Mouse (Mus musculus) lung, postnatal 0 days (tissue): ENCODE data around the gene Man1c1. TPM values are rescaled to one million over a fixed set of nuclear protein-coding genes. Genes with fewer than 3 reads are reported as not detected.

Source experiments
- ATAC-seq: fragments of 200-750 bp; cut with Nextera tagmentation; 2 replicates; pipeline ENCODE4 v1.8.0; 2017; ENCODE audit warnings: moderate library complexity
- DNase-seq: peaks from one replicate; pipeline ENCODE4 v3.0.0-alpha.2; 2016; ENCODE audit warnings: low spot score
- H3K27ac ChIP-seq: fragments of 300-500 bp; sonication (generic); 2 replicates; pipeline ENCODE4 v1.5.1; 2014; ENCODE audit warnings: antibody characterized with exemption, mild to moderate bottlenecking, low read length, mixed read lengths
- H3K27me3 ChIP-seq: fragments of 300-500 bp; sonication (generic); replicated peaks from 2 replicates; pipeline ENCODE4 v1.6.1; 2014; ENCODE audit warnings: low read length, mixed read lengths; ENCODE audit not compliant: insufficient read depth
- H3K36me3 ChIP-seq: fragments of 300-500 bp; sonication (generic); 2 replicates; pipeline ENCODE4 v1.6.1; 2014; ENCODE audit warnings: low read length, mixed read lengths; ENCODE audit not compliant: insufficient read depth
- H3K4me1 ChIP-seq: fragments of 300-500 bp; sonication (generic); 2 replicates; pipeline ENCODE4 v1.6.1; 2014; ENCODE audit warnings: antibody characterized with exemption, low read depth, low read length, mixed read lengths; ENCODE audit not compliant: insufficient read depth
- H3K4me2 ChIP-seq: fragments of 300-500 bp; sonication (generic); replicated peaks from 2 replicates; pipeline ENCODE4 v1.6.1; 2014; ENCODE audit warnings: low read depth, mild to moderate bottlenecking, low read length, moderate library complexity, mixed read lengths
- H3K4me3 ChIP-seq: fragments of 300-500 bp; sonication (generic); 2 replicates; pipeline ENCODE4 v1.5.1; 2014; ENCODE audit warnings: low read depth, low read length
- H3K9ac ChIP-seq: fragments of 300-500 bp; sonication (generic); replicated peaks from 2 replicates; pipeline ENCODE4 v1.6.1; 2014; ENCODE audit warnings: low read depth, mild to moderate bottlenecking
- H3K9me3 ChIP-seq: fragments of 300-500 bp; sonication (generic); 2 replicates; pipeline ENCODE4 v1.6.1; 2016; ENCODE audit warnings: low read length, mixed read lengths
- CTCF ChIP-seq: IDR thresholded peaks from 2 replicates; pipeline ENCODE4 v1.5.1; 2016; ENCODE audit warnings: antibody characterized with exemption, mild to moderate bottlenecking
- EP300 ChIP-seq: IDR thresholded peaks from 2 replicates; pipeline ENCODE4 v1.6.1; 2016; ENCODE audit warnings: antibody characterized with exemption, mild to moderate bottlenecking, control low read depth
- WGBS: fragments of 180-500 bp; shearing (Covaris S2); extraction: QIAGEN DNeasy Blood & Tissue Kit; methylation state at CpG from one replicate; pipeline ENCODE4 v1.1.7; 2014; 5-methylcytosine and 5-hydroxymethylcytosine counted together
- polyA plus RNA-seq: library from polyadenylated mRNA; unstranded; fragments of >200 nt; fragmentation: Nextera tagmentation; extraction: Ambion mirVana; gene quantifications from 2 replicates; pipeline ENCODE4 v1.2.1, GENCODE M21; 2015

Gene Man1c1
- polyA plus RNA-seq, 1 experiment from 2014 or later = 3.0 TPM

DNA sequence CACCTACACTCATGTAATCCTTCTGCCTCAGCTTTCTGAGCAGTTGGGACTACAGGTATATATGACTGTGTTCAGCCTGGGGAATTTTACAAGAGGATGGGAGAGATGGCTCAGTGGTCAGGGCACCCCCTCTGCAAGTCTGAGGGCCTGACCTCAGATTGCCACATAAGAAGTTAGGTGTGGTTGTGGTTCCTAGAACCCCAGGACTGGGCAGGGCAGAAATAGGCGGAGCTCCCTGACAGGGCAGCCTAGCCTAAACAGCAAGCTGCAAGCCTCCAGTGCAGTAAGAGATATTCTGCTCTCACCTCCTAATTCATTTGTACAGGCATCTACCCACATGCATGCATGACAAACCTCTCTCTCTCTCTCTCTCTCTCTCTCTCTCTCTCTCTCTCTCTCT is 117.5 kb downstream of the Man1c1 start:
- Histone ChIP-seq H3K9ac (no peak overlapping the region), H3K27ac (no peak overlapping the region), H3K9me3 (no peaks in the 10 kb centered on the region), H3K4me1 (peaks cover 6% of the 10 kb centered on the region; the same call in 1 of the 2 replicates), H3K36me3 (no peaks in the 10 kb centered on the region), H3K4me3 (no peak overlapping the region), H3K4me2 (no peak overlapping the region), H3K27me3 (no peaks in the 10 kb centered on the region)
- no peak for TF ChIP-seq CTCF
- no peak for TF ChIP-seq EP300
- ATAC-seq = no peak
- 75% methylated on average over 1 of the region's 1 CpGs for WGBS
- DNase-seq = no peak

DNA sequence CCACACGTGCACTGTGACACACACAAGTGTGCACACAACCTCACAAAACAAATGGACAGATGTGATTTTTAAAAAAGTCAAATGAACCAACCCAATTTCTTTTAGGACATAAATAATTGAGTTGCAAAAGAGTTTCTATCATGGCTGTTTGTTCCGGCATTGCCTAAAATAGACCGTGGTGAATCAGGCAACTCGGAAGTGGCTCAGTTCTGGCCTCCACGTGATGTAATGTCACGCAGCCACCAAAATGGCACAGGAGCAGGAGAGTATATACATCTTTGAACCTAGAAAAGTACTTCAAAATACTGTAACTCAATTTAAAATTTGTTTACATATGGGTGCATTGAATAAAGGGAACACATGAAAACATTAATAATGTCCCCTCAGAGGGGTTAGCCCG is 118.0 kb downstream of the Man1c1 start:
- Histone ChIP-seq H3K27ac (no peak overlapping the region), H3K9me3 (no peaks in the 10 kb centered on the region), H3K9ac (no peak overlapping the region), H3K27me3 (no peaks in the 10 kb centered on the region), H3K4me1 (0 out of 2 replicates have a peak, but pooled peaks cover 3% of the 10 kb centered on the region), H3K36me3 (no peaks in the 10 kb centered on the region), H3K4me3 (no peak overlapping the region), H3K4me2 (no peak overlapping the region)
- DNase-seq (no peak), ATAC-seq (no peak)
- WGBS = 72% methylated on average over 7 of the region's 7 CpGs
- no peak for TF ChIP-seq EP300
- no peak for TF ChIP-seq CTCF

DNA sequence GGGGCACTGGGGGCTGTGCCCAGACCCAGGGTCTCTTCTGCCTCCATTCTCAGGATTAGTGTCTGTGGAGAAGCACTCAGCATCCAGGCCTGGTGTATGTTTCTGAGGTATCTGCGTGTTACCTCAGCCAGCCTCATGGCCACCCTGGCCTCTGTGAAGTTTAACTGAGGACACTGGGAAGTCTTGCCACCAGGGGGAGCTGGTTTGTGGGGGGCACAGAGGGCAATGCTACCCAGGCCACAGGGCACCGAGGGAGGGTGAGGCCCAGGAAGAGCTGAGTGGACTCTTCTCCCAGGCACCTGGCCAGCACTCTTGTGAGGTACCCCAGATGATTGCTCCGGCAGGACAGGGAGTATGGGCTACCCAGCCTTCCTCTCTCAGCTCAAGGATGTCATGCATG is 120.6 kb downstream of the Man1c1 start:
- H3K36me3 ChIP-seq = no peaks in the 10 kb centered on the region
- TF ChIP-seq EP300 = no peak
- TF ChIP-seq CTCF = peak; percentile 79
- DNase-seq (peak; percentile 27), ATAC-seq (peak; percentile 25; the same call in 1 of the 2 replicates)
- peaks cover 3% of the 10 kb centered on the region; the same call in 1 of the 2 replicates for H3K4me1 ChIP-seq
- H3K9ac ChIP-seq = no peak overlapping the region
- WGBS = 66% methylated on average over 3 of the region's 3 CpGs
- no peaks in the 10 kb centered on the region for H3K9me3 ChIP-seq
- H3K4me3 ChIP-seq = no peak overlapping the region
- no peak overlapping the region for H3K4me2 ChIP-seq
- H3K27ac ChIP-seq = no peak overlapping the region
- no peaks in the 10 kb centered on the region for H3K27me3 ChIP-seq

- DNase-seq = no peak
- no peak overlapping the region for H3K4me2 ChIP-seq
Observed at GRCm38 (mm10) chr4:134581365-134581764, 122.7 kb downstream of the Man1c1 start.

GRCm38 (mm10) chr4:134580351-134581148 is 123.5 kb downstream of the Man1c1 start:
- no peak overlapping the region for H3K27ac ChIP-seq
- TF ChIP-seq EP300 = no peak
- no peak for TF ChIP-seq CTCF
- no peak overlapping the region for H3K4me3 ChIP-seq
- H3K4me1 ChIP-seq = no peaks in the 10 kb centered on the region; the same call in 1 of the 2 replicates
- no peaks in the 10 kb centered on the region for H3K36me3 ChIP-seq
- no peak overlapping the region for H3K9ac ChIP-seq
- H3K4me2 ChIP-seq = no peak overlapping the region
- no peaks in the 10 kb centered on the region for H3K9me3 ChIP-seq
- DNase-seq (no peak), ATAC-seq (no peak)
- WGBS = 81% methylated on average over 15 of the region's 15 CpGs
- H3K27me3 ChIP-seq = no peaks in the 10 kb centered on the region

More at GRCm38 (mm10) chr4:134581365-134581764, 122.7 kb downstream of the Man1c1 start:
- H3K27me3 ChIP-seq = no peaks in the 10 kb centered on the region
- no peak overlapping the region for H3K9ac ChIP-seq
- 78% methylated on average over 8 of the region's 8 CpGs for WGBS
- no peaks in the 10 kb centered on the region for H3K36me3 ChIP-seq
- no peaks in the 10 kb centered on the region for H3K9me3 ChIP-seq
- no peaks in the 10 kb centered on the region; the same call in 1 of the 2 replicates for H3K4me1 ChIP-seq
- no peak overlapping the region for H3K27ac ChIP-seq
- H3K4me3 ChIP-seq = no peak overlapping the region
- no peak for TF ChIP-seq CTCF
- no peak for TF ChIP-seq EP300
- no peak for ATAC-seq

DNA sequence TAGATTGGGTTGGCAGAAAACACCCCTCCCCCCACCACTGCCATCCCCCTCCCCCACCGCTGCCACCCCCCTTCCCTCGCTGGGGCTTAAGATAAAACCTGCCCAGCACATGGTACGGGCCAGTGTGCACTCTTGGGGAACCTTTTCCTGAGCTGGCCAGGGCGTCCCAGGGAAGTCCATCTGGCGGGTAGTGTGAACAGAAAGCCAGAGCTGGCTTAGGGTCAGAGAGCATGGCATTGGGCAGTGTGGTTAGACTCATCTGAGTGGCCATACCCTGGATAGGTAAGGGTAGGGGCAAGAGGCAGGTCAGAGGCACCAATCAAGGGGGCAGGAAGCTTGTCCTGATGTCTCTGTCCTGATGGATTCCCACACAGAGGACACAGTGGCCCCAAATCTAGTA is 124.5 kb downstream of the Man1c1 start:
- H3K4me3 ChIP-seq = no peak overlapping the region
- no peak for DNase-seq
- no peak overlapping the region for H3K27ac ChIP-seq
- H3K9ac ChIP-seq = no peak overlapping the region
- TF ChIP-seq EP300 (no peak), CTCF (no peak)
- H3K4me1 ChIP-seq = no peaks in the 10 kb centered on the region; the same call in 1 of the 2 replicates
- no peak overlapping the region for H3K4me2 ChIP-seq
- H3K9me3 ChIP-seq = no peaks in the 10 kb centered on the region
- ATAC-seq = no peak
- no peaks in the 10 kb centered on the region for H3K27me3 ChIP-seq
- H3K36me3 ChIP-seq = no peaks in the 10 kb centered on the region
- 36% methylated on average over 5 of the region's 5 CpGs for WGBS
